Mouse (Mus musculus) bone marrow macrophage, adult 2 months (primary cell): ENCODE results near the gene Celf6. TPM values are rescaled to one million over a fixed set of nuclear protein-coding genes. Genes with fewer than 3 reads are reported as not detected.

ENCODE experiments used
- H3K27ac ChIP-seq: 2 replicates; pipeline ENCODE4 v1.5.1; 2012; ENCODE audit warnings: low read depth, low read length; ENCODE audit not compliant: insufficient read depth
- H3K4me1 ChIP-seq: 2 replicates; pipeline ENCODE4 v1.6.1; 2012; ENCODE audit warnings: low read length; ENCODE audit not compliant: control insufficient read depth, insufficient read depth
- H3K4me3 ChIP-seq: 2 replicates; pipeline ENCODE4 v1.5.1; 2012; ENCODE audit warnings: mild to moderate bottlenecking, low read length, moderate library complexity; ENCODE audit not compliant: insufficient read depth
- CTCF ChIP-seq: IDR thresholded peaks from 2 replicates; pipeline ENCODE4 v1.5.1; 2012; ENCODE audit warnings: low read depth, mild to moderate bottlenecking, low read length, moderate library complexity
- POLR2A ChIP-seq: IDR thresholded peaks from 2 replicates; pipeline ENCODE4 v1.6.1; 2012; ENCODE audit warnings: mild to moderate bottlenecking, low read depth, low read length, borderline replicate concordance
- polyA plus RNA-seq: library from polyadenylated mRNA; stranded (reverse); fragments of >200 nt; gene quantifications from 2 replicates; pipeline ENCODE4 v1.2.4, GENCODE M21; 2012; ENCODE audit not compliant: missing spikeins, insufficient read depth, insufficient read length

Gene Celf6
- polyA plus RNA-seq, 1 experiment = not detected

GRCm38 (mm10) chr9:59547869-59548268, 29.8 kb upstream of the Celf6 start:
- peaks cover 73% of the 10 kb centered on the region for H3K4me1 ChIP-seq
- H3K27ac ChIP-seq = peak overlapping the region; percentile 61
- TF ChIP-seq CTCF (no peak), POLR2A (no peak)

GRCm38 (mm10) chr9:59548961-59549487, 28.7 kb upstream of the Celf6 start:
- TF ChIP-seq POLR2A (no peak), CTCF (no peak)
- peaks cover 65% of the 10 kb centered on the region for H3K4me1 ChIP-seq
- H3K4me3 ChIP-seq = no peak overlapping the region
- peak overlapping the region; percentile 61; the same call in 1 of the 2 replicates for H3K27ac ChIP-seq

More at GRCm38 (mm10) chr9:59547869-59548268, 29.8 kb upstream of the Celf6 start:
- no peak overlapping the region for H3K4me3 ChIP-seq

- TF ChIP-seq CTCF (no peak), POLR2A (no peak)
- Histone ChIP-seq H3K27ac (peak overlapping the region; percentile 55), H3K4me1 (peaks cover 59% of the 10 kb centered on the region), H3K4me3 (no peak overlapping the region)
Observed at GRCm38 (mm10) chr9:59550077-59550476, 27.6 kb upstream of the Celf6 start.

GRCm38 (mm10) chr9:59551017-59551416, 26.7 kb upstream of the Celf6 start:
- H3K27ac ChIP-seq = peak overlapping the region; percentile 55
- no peak for TF ChIP-seq POLR2A
- H3K4me3 ChIP-seq = no peak overlapping the region
- peaks cover 59% of the 10 kb centered on the region for H3K4me1 ChIP-seq

GRCm38 (mm10) chr9:59551620-59552031, 26.1 kb upstream of the Celf6 start:
- peaks cover 55% of the 10 kb centered on the region for H3K4me1 ChIP-seq
- no peak overlapping the region for H3K4me3 ChIP-seq
- no peak for TF ChIP-seq POLR2A
- TF ChIP-seq CTCF = no peak
- H3K27ac ChIP-seq = peak overlapping the region; percentile 42

GRCm38 (mm10) chr9:59552610-59553009, 25.1 kb upstream of the Celf6 start:
- Histone ChIP-seq H3K27ac (no peak overlapping the region), H3K4me3 (no peak overlapping the region), H3K4me1 (peaks cover 46% of the 10 kb centered on the region)
- TF ChIP-seq CTCF (no peak), POLR2A (no peak)

- Histone ChIP-seq H3K4me1 (peaks cover 38% of the 10 kb centered on the region), H3K27ac (no peak overlapping the region), H3K4me3 (no peak overlapping the region)
- TF ChIP-seq POLR2A (no peak), CTCF (no peak)
Observed at GRCm38 (mm10) chr9:59553719-59554118, 24.0 kb upstream of the Celf6 start.

GRCm38 (mm10) chr9:59565600-59565999, 12.1 kb upstream of the Celf6 start:
- TF ChIP-seq CTCF = peak; percentile 85
- no peak for TF ChIP-seq POLR2A
- Histone ChIP-seq H3K4me1 (peaks cover 2% of the 10 kb centered on the region; the same call in 1 of the 2 replicates), H3K27ac (no peak overlapping the region), H3K4me3 (no peak overlapping the region)

GRCm38 (mm10) chr9:59567111-59567510, 10.6 kb upstream of the Celf6 start:
- Histone ChIP-seq H3K4me1 (peaks cover 2% of the 10 kb centered on the region; the same call in 1 of the 2 replicates), H3K4me3 (no peak overlapping the region), H3K27ac (no peak overlapping the region)
- no peak for TF ChIP-seq POLR2A
- peak; percentile 58 for TF ChIP-seq CTCF

- H3K27ac ChIP-seq = no peak overlapping the region
- TF ChIP-seq POLR2A (no peak), CTCF (no peak)
- H3K4me3 ChIP-seq = no peak overlapping the region
- H3K4me1 ChIP-seq = peaks cover 2% of the 10 kb centered on the region; the same call in 1 of the 2 replicates
Observed at GRCm38 (mm10) chr9:59571852-59572251, 5.9 kb upstream of the Celf6 start.
